Mouse (Mus musculus) erythroblast, embryonic 14.5 days (primary cell): ENCODE data around the gene Shld1.

Experiments
- GATA1 ChIP-seq: IDR thresholded peaks from 2 replicates; pipeline ENCODE4 v1.6.1; 2012; ENCODE audit warnings: low read length, inconsistent platforms, mixed read lengths
- TAL1 ChIP-seq: IDR thresholded peaks from 3 replicates; pipeline ENCODE4 v1.6.1; 2012; ENCODE audit warnings: low read length, inconsistent platforms, mixed read lengths

- TF ChIP-seq GATA1 (no peak), TAL1 (no peak)
These were observed 64.7 kb downstream of the Shld1 start for GRCm38 (mm10) chr2:132751141-132752066.
